Mouse (Mus musculus) spleen, adult 2 months (tissue): ENCODE measurements around the gene Gm42878.

Experiments
- CTCF ChIP-seq: fragments of 200-500 bp; IDR thresholded peaks from 2 replicates; pipeline ENCODE4 v1.5.1; 2011; ENCODE audit warnings: mild to moderate bottlenecking, inconsistent platforms; ENCODE audit not compliant: insufficient read depth, insufficient read length, insufficient replicate concordance; ENCODE audit errors: extremely low read depth
- POLR2A ChIP-seq: fragments of 200-500 bp; IDR thresholded peaks from 2 replicates; pipeline ENCODE4 v1.6.1; 2011; ENCODE audit warnings: low read depth, low read length, inconsistent platforms

DNA sequence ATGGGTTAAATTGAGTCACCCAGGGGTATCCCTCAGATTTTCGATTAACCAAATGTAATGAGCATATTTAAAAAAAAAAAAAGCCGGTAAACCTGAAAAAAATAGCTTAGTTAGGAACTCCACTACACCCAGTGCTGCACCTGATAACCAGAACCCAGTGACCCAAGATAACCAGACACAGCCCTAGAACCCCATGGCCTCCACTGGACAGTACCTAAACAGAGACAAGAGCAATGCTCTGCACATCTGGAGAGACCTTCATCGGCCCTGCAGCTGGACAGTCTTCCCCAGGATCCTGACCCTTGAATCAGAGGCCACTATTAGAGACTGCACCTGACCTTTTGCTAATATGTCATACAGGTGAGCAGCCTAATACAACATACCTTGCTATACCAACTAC lies 1.8 kb upstream of the Gm42878 start:
- no peak for TF ChIP-seq CTCF
- TF ChIP-seq POLR2A = no peak
